Mouse (Mus musculus): ENCODE data around the gene Gtf2ird1. TPM values are rescaled to one million over a fixed set of nuclear protein-coding genes. Genes with fewer than 3 reads are reported as not detected.

Gene Gtf2ird1
- polyA plus RNA-seq, 1 experiment from 2014 or later, result 95.9 TPM

DNA sequence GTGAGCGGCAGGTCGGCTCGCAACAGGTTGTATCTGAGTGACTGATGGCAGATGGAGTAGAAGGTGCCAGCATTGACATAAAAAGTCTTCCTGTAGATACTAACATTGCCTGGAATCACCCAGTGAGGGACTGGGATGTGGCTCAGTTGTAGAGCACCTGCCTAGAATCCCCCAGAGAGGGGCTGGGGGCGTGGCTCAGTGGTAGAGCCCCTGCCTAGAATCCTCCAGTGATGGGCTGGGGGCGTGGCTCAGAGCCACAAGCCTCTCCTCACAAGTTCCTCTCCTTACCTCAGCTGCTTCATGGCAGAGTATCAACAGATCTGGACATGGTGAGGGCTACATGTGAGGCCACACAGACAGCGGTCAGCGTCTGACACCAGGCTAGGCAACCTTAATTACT lies 17.0 kb downstream of the Gtf2ird1 start:
- H3K4me1 ChIP-seq, result peaks cover 26% of the 10 kb centered on the region
- no peak for ATAC-seq (ENCODE audit: low FRiP score)
- peaks cover 42% of the 10 kb centered on the region for H3K36me3 ChIP-seq
- peaks cover 15% of the 10 kb centered on the region; the same call in 1 of the 2 replicates for H3K9me3 ChIP-seq (replicated peaks)
- no peak overlapping the region for H3K4me2 ChIP-seq (replicated peaks)
- H3K9ac ChIP-seq, result no peak overlapping the region
- no peaks in the 10 kb centered on the region for H3K27me3 ChIP-seq
- no peak overlapping the region for H3K27ac ChIP-seq
- WGBS, result 94% methylated on average over 7 of the region's 7 CpGs
- H3K4me3 ChIP-seq, result no peak overlapping the region

- no peak overlapping the region for H3K4me3 ChIP-seq
- H3K27me3 ChIP-seq, result no peaks in the 10 kb centered on the region
- no peak overlapping the region for H3K9ac ChIP-seq
- ATAC-seq (ENCODE audit: low FRiP score), result no peak
- 90% methylated on average over 6 of the region's 6 CpGs for WGBS
- H3K4me2 ChIP-seq (replicated peaks), result no peak overlapping the region
- H3K4me1 ChIP-seq, result peaks cover 26% of the 10 kb centered on the region
- peaks cover 10% of the 10 kb centered on the region; the same call in 1 of the 2 replicates for H3K9me3 ChIP-seq (replicated peaks)
- H3K36me3 ChIP-seq, result peaks cover 36% of the 10 kb centered on the region
- no peak overlapping the region for H3K27ac ChIP-seq
These were observed 17.7 kb downstream of the Gtf2ird1 start for GRCm38 (mm10) chr5:134438676-134439425.

GRCm38 (mm10) chr5:134437459-134437827 lies 19.1 kb downstream of the Gtf2ird1 start:
- ATAC-seq (ENCODE audit: low FRiP score), result no peak
- Histone ChIP-seq H3K27ac (no peak overlapping the region), H3K4me1 (peaks cover 26% of the 10 kb centered on the region), H3K9me3 (replicated peaks) (0 out of 2 replicates have a peak, but pooled peaks cover 5% of the 10 kb centered on the region), H3K9ac (no peak overlapping the region), H3K4me2 (replicated peaks) (no peak overlapping the region), H3K4me3 (no peak overlapping the region), H3K27me3 (no peaks in the 10 kb centered on the region), H3K36me3 (peaks cover 27% of the 10 kb centered on the region)
- 88% methylated on average over 14 of the region's 14 CpGs for WGBS

DNA sequence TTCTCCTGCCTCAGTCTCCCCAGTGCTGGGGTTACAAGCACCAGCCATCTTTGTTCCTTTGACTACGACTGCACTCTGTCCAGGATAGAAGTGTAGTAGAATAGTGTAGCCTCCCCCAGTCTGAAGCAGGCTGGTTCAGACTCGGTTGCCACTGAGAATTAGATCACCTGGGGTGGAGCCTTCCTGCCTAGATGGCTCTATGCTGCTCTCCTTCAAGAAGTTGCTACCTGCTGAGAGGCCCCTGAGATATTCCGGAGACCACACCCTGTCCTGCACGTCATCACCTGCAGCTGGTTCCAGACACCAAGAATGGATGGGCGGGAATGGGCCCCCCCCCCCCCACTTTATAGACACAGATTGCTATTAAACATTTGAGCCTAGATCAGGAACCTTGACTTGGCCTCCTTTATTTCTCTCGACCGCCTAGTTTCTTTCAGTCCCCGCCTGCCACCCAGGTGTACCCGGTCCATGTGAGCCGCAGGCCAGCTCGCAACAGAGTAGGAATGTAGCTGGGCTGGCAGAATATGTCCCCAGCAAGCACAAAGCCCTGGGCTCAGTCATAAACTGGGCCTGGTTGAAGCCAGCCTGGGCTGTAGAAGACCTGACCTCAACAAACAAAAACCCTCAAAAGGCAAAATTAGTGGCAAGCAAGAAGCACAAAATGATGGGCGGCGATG lies 19.6 kb downstream of the Gtf2ird1 start:
- H3K4me1 ChIP-seq, result peaks cover 26% of the 10 kb centered on the region
- H3K36me3 ChIP-seq, result peaks cover 21% of the 10 kb centered on the region
- H3K27me3 ChIP-seq, result no peaks in the 10 kb centered on the region
- H3K9ac ChIP-seq, result no peak overlapping the region
- 88% methylated on average over 13 of the region's 13 CpGs for WGBS
- H3K4me2 ChIP-seq (replicated peaks), result no peak overlapping the region
- no peak overlapping the region for H3K4me3 ChIP-seq
- 0 out of 2 replicates have a peak, but pooled peaks cover 5% of the 10 kb centered on the region for H3K9me3 ChIP-seq (replicated peaks)
- H3K27ac ChIP-seq, result peak overlapping the region; percentile 67; the same call in 1 of the 2 replicates
- no peak for ATAC-seq (ENCODE audit: low FRiP score)

DNA sequence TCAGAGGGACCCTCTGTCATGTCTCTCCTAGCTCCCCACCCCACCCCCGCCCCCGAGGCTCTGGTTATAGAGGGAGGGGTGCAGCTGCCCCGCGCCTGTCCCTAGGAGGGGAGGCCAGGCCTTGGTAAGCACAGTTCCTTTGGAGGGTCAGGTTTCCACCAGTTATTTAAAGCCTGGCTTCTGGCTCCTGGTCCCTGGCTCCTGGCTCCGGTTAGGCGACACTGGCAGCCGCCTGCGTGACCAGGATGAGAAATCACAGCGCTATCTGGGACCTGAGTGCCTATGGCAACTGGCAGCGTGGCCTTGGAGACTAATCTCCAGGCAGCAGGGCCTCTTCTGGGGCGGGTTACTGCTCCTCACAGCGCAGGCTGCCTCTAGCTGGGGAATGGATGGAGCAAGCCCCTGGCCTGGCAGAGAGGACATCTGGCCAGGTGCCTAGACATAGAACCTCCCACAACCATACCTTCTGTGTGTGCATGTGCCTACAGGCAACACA lies 20.6 kb downstream of the Gtf2ird1 start:
- peaks cover 21% of the 10 kb centered on the region for H3K36me3 ChIP-seq
- 46% methylated on average over 12 of the region's 12 CpGs for WGBS
- peak overlapping the region; percentile 38; the same call in 1 of the 2 replicates for H3K9ac ChIP-seq
- no peak overlapping the region for H3K4me3 ChIP-seq
- H3K9me3 ChIP-seq (replicated peaks), result no peaks in the 10 kb centered on the region
- ATAC-seq (ENCODE audit: low FRiP score), result peak; percentile 56
- no peak overlapping the region for H3K4me2 ChIP-seq (replicated peaks)
- no peaks in the 10 kb centered on the region for H3K27me3 ChIP-seq
- peak overlapping the region; percentile 67 for H3K27ac ChIP-seq
- H3K4me1 ChIP-seq, result peaks cover 26% of the 10 kb centered on the region

DNA sequence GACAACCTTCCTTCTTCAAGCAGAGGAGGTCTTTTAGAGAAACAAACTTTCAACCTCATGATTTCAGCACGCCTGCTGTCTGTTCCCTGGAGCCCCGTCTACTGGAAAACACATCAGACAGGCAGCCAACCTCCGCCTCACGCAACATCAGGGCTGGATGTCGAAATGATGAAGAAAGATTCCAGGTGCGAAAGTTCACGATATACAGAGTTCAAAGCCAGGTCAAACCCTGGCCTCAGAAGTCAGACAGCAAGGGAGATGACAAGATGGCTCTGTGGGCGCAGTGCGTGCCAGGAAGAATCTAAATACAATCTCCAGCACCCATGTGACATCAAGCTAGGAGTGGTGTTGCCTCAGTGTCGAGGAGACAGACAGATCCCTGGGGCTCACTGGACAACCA lies 23.4 kb downstream of the Gtf2ird1 start:
- 77% methylated on average over 10 of the region's 10 CpGs for WGBS
- ATAC-seq (ENCODE audit: low FRiP score), result no peak
- peaks cover 28% of the 10 kb centered on the region for H3K4me1 ChIP-seq

GRCm38 (mm10) chr5:134430087-134430486 lies 26.4 kb downstream of the Gtf2ird1 start:
- Histone ChIP-seq H3K4me1 (0 out of 2 replicates have a peak, but pooled peaks cover 3% of the 10 kb centered on the region), H3K9ac (no peak overlapping the region), H3K9me3 (replicated peaks) (no peaks in the 10 kb centered on the region), H3K36me3 (peaks cover 9% of the 10 kb centered on the region; the same call in 1 of the 2 replicates), H3K27ac (no peak overlapping the region), H3K4me2 (replicated peaks) (no peak overlapping the region), H3K27me3 (no peaks in the 10 kb centered on the region), H3K4me3 (no peak overlapping the region)
- WGBS, result 86% methylated on average over 4 of the region's 4 CpGs
- no peak for ATAC-seq (ENCODE audit: low FRiP score)

More for the DNA sequence above, 23.4 kb downstream of the Gtf2ird1 start:
- Histone ChIP-seq H3K4me3 (no peak overlapping the region), H3K9ac (no peak overlapping the region), H3K27ac (no peak overlapping the region), H3K36me3 (peaks cover 9% of the 10 kb centered on the region; the same call in 1 of the 2 replicates), H3K27me3 (no peaks in the 10 kb centered on the region), H3K9me3 (replicated peaks) (no peaks in the 10 kb centered on the region), H3K4me2 (replicated peaks) (no peak overlapping the region)

- Histone ChIP-seq H3K4me2 (replicated peaks) (no peak overlapping the region), H3K4me3 (no peak overlapping the region), H3K36me3 (peaks cover 9% of the 10 kb centered on the region; the same call in 1 of the 2 replicates), H3K4me1 (0 out of 2 replicates have a peak, but pooled peaks cover 3% of the 10 kb centered on the region), H3K27ac (no peak overlapping the region), H3K9me3 (replicated peaks) (no peaks in the 10 kb centered on the region), H3K27me3 (no peaks in the 10 kb centered on the region), H3K9ac (no peak overlapping the region)
- WGBS, result 88% methylated on average over 9 of the region's 9 CpGs
- no peak for ATAC-seq (ENCODE audit: low FRiP score)
These were observed 28.9 kb downstream of the Gtf2ird1 start for GRCm38 (mm10) chr5:134427664-134428063.

GRCm38 (mm10) chr5:134425601-134426000 lies 30.9 kb downstream of the Gtf2ird1 start:
- Histone ChIP-seq H3K27me3 (no peaks in the 10 kb centered on the region), H3K9ac (no peak overlapping the region), H3K4me1 (peaks cover 8% of the 10 kb centered on the region; the same call in 1 of the 2 replicates), H3K36me3 (peaks cover 9% of the 10 kb centered on the region; the same call in 1 of the 2 replicates), H3K4me3 (no peak overlapping the region), H3K27ac (no peak overlapping the region), H3K4me2 (replicated peaks) (no peak overlapping the region), H3K9me3 (replicated peaks) (no peaks in the 10 kb centered on the region)
- ATAC-seq (ENCODE audit: low FRiP score), result no peak
- WGBS, result 91% methylated on average over 8 of the region's 8 CpGs

GRCm38 (mm10) chr5:134423930-134424329 lies 32.6 kb downstream of the Gtf2ird1 start:
- Histone ChIP-seq H3K36me3 (peaks cover 8% of the 10 kb centered on the region; the same call in 1 of the 2 replicates), H3K4me1 (peaks cover 8% of the 10 kb centered on the region; the same call in 1 of the 2 replicates), H3K4me3 (no peak overlapping the region), H3K4me2 (replicated peaks) (no peak overlapping the region), H3K27ac (no peak overlapping the region), H3K9me3 (replicated peaks) (no peaks in the 10 kb centered on the region), H3K9ac (no peak overlapping the region), H3K27me3 (no peaks in the 10 kb centered on the region)
- 93% methylated on average over 5 of the region's 5 CpGs for WGBS
- no peak for ATAC-seq (ENCODE audit: low FRiP score)

GRCm38 (mm10) chr5:134423372-134423771 lies 33.1 kb downstream of the Gtf2ird1 start:
- H3K36me3 ChIP-seq, result 0 out of 2 replicates have a peak, but pooled peaks cover 2% of the 10 kb centered on the region
- 96% methylated on average over 6 of the region's 6 CpGs for WGBS
- no peak overlapping the region for H3K9ac ChIP-seq
- H3K4me2 ChIP-seq (replicated peaks), result no peak overlapping the region
- no peak overlapping the region for H3K4me3 ChIP-seq
- H3K4me1 ChIP-seq, result peaks cover 8% of the 10 kb centered on the region; the same call in 1 of the 2 replicates
- no peaks in the 10 kb centered on the region for H3K9me3 ChIP-seq (replicated peaks)
- H3K27me3 ChIP-seq, result no peaks in the 10 kb centered on the region
- H3K27ac ChIP-seq, result no peak overlapping the region
- ATAC-seq (ENCODE audit: low FRiP score), result no peak

DNA sequence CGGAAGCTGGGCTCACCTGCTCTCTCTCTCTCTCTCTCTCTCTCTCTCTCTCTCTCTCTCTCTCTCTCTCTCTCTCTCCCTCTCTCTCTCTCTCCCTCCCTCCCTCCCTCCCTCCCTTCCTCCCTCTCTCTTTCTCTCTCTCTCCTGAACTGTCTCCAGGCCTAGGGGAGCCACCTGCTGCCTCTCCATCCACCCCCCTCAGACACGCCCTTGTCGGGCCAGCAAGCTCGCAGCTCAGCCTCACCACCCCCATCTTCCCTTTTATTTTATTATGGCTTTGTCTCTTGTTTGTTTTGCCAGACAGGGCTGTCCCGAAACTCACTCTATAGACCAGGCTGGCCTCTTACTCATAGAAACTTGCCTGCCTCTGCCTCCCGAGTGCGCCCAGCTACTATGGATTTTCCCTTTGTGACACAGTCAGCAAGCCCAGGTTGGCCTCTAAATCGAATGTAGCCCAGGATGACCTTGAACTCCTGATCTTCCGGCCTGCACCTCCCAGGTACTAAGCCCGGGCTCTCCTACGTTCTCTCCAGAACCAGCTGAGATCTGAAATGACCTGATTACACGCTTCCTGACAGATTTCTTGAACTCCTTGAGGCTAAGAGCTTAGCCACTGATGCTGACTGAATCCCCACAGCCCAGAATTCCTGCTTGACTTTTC lies 34.1 kb downstream of the Gtf2ird1 start:
- Histone ChIP-seq H3K27me3 (no peaks in the 10 kb centered on the region), H3K27ac (no peak overlapping the region), H3K4me3 (no peak overlapping the region), H3K4me2 (replicated peaks) (no peak overlapping the region), H3K36me3 (peaks cover 8% of the 10 kb centered on the region), H3K9ac (no peak overlapping the region), H3K4me1 (peaks cover 5% of the 10 kb centered on the region; the same call in 1 of the 2 replicates), H3K9me3 (replicated peaks) (no peaks in the 10 kb centered on the region)
- WGBS, result 88% methylated on average over 11 of the region's 12 CpGs
- ATAC-seq (ENCODE audit: low FRiP score), result no peak
